Mouse (Mus musculus) A20 (cell line): Measurements from ENCODE around the gene Rab37.

Experiments used
- DNase-seq: peaks from one replicate; pipeline ENCODE4 v3.0.0-alpha.2; 2011; ENCODE audit warnings: low read depth, low spot score

Rab37 gene

DNA sequence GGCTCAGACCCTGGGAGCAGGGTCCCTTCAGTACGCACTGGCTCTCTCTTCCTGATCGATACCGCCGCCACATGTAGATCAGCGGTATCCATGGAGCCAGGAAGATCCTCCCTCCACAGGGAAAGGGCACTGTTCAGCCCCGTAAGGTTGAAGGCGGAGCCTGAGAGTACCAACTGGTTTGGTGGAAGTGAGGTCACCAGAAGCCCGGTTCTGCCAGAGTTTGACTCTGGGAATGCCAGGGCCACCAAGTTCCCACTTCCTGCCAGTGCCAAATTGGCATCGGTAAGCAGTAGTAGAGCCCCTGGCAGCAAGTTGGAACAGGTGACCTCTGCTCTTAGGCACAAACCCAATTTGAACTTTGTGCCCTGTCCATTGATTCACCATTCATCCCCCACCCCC, 73.7 kb downstream of the Rab37 start:
- DNase-seq, result no peak

DNA sequence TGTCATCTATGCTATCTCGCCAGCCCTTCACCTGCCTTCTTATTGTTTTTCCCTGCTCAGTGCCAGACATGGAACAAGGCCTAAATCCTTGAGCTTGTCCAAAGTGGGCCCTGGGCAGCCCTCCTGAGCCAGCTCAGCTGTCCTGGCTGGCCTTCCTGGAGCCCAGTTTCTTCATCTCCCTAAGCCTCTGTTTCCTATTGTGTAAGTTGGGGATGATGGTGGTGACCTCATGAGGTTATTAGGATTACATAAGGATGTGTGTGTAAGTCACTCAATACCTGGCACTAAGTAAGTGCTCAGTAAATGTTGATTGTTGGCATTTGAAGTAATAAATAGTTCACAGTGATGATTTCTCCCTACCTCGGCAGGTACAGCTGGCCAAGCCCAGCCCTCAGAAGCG, 75.5 kb downstream of the Rab37 start:
- no peak for DNase-seq

DNA sequence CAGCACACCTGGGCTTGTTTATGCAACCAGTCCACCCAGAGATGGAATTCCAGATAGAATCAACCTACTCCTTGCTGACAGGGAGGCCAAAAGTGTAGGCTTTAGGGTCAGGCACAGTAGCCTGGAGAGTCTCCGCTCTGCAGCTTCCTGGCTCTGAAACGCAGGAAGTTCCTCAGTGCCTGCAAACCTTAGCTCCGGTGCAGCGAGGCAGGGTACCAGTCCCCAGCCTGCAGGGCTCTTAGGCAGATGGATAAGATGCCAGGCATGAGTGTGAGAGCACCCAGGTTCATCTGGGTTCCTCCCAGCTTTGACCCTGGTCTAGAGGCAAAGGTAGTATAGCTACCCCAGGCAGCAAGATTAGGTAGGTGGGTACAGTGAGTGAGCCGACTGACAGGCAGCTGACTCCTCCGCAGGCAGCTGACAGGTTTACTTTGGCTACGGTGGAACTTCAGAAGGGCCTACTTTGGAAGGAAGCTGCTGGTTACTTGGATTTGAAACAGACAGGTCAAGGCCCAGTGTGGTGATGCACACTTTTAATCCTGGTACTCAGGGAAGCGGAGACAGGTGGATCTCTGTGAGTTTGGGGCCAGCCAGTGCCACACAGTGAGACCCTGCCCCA, 76.5 kb downstream of the Rab37 start:
- no peak for DNase-seq

- no peak for DNase-seq
Observed at GRCm38 (mm10) chr11:115169430-115169829, 78.2 kb downstream of the Rab37 start.

DNA sequence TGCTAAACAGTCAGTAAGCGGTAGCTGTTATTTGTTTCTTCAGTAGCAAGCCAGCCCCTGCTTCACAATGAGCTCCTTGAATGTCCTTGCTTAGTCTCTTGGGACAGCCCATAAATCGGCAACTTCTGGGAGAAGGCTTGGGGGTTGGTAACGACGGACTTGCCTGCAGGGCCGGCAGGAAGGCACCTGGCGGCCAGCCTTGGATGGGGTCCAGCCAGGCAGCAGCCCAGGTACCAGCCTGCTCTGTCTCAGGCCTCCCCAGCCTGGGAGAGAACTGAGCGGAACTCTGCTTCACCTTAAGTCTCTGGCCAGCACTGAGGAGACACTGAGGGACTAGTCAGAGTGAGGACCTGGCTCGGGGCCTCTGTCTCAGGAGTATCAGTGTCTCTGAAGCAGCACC, 79.9 kb downstream of the Rab37 start:
- no peak for DNase-seq

- DNase-seq, result no peak
Observed at GRCm38 (mm10) chr11:115172825-115173287, 81.6 kb downstream of the Rab37 start.

DNA sequence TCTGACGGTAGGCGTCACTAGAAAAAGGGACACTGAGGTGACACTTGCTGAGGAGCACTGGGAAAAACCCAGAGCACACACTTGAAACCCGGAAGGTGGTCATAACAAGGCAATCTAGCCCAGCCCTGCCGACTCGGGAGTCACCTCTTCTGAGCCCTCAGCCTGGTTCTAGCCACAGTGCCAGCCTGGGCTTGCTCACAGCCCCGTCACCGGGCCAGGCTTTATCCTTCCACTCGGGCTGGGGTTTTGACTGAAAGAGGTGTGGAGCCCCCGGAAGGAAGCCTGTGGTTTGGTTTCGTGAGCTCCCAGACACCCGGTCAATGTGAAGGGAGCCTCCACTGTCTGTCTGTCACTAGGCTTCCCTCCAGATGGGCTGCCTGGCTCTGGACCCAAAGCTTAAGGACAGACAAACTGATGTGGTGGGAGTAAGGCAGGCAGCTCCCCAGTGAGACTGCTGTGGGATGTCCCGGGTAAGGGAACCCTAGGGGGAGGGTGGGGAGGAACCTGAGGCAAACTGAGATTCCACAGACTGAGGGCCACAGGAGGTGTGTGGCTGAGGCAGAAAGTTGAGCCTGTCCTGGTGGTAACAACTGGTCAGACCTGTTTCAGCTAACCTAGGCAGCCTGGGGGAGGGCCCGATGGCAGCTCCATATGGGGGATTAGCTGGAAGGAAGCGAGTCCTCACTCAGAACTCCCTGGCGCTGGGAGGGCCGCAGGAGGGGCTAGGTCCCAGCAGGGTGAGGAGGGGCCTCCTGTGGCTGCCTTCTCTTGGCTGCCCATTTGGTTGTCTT, 82.5 kb downstream of the Rab37 start:
- no peak for DNase-seq

- DNase-seq, result no peak
Observed at GRCm38 (mm10) chr11:115176399-115177190, 85.4 kb downstream of the Rab37 start.

DNA sequence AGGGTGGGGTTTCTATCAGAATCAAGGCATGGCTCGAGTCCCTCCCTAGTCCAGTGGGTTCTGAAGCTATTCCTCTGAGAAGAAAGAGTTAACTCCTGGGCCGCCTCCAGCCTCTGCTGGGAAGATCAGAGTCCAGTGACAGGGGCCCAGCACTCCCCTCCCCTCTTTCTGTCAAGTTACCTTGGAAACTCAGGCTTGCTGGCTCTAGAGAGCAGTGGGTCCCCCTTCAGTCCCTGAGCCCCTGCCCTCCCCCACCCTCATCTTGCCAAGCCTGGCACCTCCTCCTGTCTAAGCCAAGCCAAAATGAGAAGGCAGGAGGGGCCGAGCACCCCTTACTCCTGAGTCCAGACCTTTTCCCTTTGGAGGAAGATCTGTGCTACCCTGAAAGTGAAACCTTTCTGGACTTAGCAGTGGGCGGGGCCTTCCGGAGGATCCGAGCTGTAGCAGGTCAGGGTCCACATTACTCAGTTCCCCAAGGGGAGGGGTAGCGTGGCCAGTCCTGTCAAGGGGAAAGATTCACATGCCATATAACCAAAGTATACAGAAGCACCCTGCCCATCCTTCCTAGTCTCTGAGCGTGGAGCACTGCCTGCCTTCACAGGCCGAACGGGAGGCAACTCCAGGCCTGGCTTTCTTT, 86.4 kb downstream of the Rab37 start:
- no peak for DNase-seq

GRCm38 (mm10) chr11:115178766-115179165, 87.5 kb downstream of the Rab37 start:
- DNase-seq, result no peak

- DNase-seq, result no peak
Observed at GRCm38 (mm10) chr11:115179191-115179590, 88.0 kb downstream of the Rab37 start.

DNA sequence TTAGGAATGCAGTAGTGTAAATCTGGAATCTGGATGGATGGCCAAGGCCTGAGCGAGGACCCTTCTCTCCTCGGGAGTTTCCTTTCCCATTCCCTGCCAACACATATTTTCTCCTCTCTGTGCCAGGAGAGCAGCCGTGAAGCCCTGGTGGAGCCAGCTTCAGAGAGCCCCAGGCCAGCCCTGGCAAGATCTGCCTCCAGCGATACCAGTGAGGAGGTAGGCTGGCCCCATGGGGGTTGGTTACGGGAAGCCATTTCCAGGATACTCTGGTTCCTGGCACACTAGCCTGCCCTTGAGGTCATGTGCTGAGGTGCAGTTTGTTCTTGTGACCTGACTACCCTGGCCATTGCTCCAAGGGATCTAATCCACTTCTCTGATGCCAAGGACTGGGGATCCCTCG, 88.7 kb downstream of the Rab37 start:
- DNase-seq, result no peak

DNA sequence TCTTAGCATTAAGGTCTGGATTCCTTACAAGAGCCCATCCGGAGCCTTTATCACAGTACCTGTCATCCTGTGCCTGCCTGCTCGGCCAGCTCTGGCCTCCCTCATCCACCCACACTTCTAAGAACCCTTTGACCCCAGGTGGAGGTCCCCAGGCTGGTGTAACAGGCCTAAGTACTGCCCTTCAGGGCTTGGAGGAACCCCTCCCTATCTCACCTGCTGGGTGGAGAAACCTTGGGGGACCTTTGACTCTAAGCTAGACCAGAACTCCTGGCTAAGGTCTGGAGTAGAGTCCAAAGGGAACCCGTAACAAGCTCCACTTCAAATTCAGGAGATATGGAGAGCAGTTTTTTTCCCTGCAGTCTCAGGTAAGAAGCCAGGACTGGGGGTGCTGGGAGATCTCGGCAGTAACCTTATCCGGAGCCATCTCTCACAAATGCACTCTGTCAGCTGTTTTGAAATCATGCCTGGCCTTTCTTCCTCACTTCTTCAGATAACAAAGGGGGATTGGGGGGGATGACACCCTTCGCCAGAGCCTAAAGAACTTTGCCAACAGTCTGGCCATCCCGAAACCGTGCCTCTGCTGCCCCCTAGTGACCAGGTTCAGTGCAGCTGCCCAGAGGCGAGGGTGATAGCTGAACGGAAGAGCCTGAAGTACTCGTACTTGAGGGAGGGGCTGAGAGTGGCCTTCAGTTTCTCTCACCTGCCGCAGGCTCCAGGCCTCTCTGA, 90.8 kb downstream of the Rab37 start:
- DNase-seq, result peak; percentile 74

DNA sequence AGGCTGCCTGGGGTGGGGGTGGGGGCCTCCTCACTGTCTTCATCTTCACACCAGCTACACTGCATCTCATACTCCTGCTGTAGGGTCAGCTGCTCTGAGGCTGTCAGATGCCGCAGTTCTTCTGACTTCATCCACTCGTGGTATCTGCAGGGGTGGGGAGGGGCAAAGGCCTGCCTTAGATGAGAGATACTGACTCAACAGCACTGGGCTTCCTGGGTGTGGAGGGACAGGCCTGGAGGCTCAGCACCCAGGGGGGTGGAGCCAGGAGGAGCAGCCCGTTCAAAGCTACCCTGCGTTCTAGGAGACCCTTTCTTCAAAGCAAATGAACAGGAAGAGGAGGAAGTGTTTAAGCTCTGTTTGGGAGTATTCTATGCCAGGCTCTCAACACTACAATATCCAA, 93.7 kb downstream of the Rab37 start:
- no peak for DNase-seq

- DNase-seq, result peak; percentile 99
Observed at GRCm38 (mm10) chr11:115187224-115187639, 96.0 kb downstream of the Rab37 start, which contains the start of gene Tmem104. Gene Tmem104 (plus strand): TSS chr11:115187487.

DNA sequence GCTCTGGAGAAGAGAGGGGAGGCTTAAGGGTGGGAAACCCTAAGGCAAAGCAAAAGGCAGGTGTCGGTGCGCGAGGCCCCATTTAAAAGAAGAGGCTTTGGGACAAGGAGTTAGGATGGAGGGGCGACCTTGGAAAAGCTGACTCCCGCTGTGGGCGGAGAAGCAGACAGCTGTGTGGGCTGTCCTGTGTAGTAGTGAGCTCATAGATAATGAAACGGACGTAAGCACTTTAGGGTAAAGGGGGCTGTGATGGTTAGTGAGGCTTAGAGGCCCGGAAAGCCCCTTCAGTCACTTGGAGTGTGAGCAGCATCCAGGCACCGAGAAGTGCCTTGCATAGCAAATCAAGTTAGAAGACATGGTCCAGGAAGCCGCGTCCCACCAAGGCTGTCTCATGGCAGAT, 96.5 kb downstream of the Rab37 start, which contains the start of gene Nat9:
Gene Nat9 (minus strand): TSS at position 167 of the 400 bp plus-strand sequence.
- DNase-seq, result peak; percentile 69

- DNase-seq, result peak; percentile 19
Observed at GRCm38 (mm10) chr11:115188539-115189231, 97.5 kb downstream of the Rab37 start.

GRCm38 (mm10) chr11:115189304-115189703, 98.1 kb downstream of the Rab37 start:
- DNase-seq, result no peak

DNA sequence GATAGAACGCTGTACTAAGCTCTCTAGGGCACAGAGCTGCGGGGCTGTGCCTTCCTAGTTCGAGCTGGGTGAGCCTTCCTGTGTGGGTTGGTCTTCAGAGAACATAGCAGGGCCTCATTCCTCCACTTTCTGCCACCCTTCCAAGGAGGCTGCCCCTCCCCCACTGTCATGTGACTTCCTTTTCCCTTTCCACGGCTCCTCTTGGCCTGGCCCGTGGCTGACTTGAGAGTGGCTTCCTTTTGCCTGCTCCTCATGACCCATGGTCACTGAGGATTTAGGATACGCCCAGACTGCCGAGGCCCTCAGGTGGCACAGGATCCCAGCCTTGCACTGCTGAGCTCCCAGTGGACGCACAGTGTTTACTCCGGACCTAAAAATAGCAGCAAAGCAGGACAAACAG, 100.9 kb downstream of the Rab37 start:
- DNase-seq, result no peak

DNA sequence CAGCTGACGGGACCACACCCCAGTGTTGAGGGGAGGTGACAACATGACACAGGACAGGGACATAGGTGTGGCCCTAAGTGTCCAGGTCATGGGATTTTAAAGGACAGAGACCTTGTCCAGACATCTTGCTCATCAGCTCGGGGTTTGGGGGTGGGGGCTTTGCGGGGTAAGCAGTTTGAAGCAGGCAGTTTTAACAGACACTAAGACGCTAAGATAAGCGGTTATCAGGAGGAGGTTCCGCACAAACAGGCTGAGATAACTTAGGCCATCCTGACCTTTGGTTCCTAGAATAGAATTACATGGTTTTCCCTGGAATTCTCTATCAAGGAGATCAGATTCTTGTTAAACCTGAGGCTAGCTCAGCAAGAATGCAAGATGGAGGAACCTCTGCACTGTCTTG, 103.5 kb downstream of the Rab37 start:
- DNase-seq, result no peak
